In the genomic region with DNA sequence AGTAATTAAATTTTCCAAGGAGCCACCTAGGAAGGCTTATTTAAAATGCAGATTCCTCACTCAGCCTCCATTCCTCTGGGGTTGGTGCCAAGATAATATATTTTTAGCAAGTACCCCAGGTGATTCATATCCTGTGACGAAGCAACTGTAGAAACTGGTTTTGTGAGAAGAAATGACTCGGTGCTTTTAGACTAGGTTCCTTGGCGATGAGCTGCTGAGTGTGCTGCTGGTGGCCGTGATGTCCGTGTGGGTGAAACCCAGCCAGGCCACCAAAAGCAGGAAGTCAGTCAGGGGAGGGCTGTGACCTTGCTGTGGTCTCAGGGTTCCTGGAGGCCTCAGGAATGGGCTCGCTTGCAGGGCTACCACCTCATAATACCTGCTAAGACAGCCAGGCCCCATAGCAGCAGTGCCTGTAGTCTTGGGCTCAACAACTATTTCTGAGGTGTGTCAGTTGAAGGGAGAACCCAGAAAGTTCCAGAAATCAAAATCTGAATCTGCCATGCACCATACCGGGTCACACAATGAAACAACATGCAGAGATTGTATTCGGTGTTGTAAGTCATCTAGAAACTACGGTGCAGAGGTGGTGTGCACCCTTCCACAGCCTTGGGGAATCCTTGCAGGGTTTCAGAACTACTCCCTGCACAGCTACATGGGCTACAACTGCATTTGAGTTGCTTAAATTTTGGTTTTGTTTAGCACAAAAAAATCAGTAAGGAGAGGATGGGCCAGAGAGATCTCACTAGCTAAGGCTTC, we compare ENCODE assay signal across 14 mouse cellular contexts. TPM values are rescaled to one million over a fixed set of nuclear protein-coding genes. Genes with fewer than 3 reads are reported as not detected.
DNase-seq lines count a peak whose midpoint lies in the region; ATAC-seq and TF ChIP-seq lines count a peak whose summit lies in the region.
"Had no signal": no experiment of that assay in that cellular context is flagged by ENCODE, and none has a peak within 500 bp of the region (broad histone marks: within the 10 kb centered on the region; RNA-seq: fewer than 3 reads in every experiment).

No protein-coding gene starts in this region.

- H3K4me1 ChIP-seq in heart, adult 2 months (ENCODE audit: control insufficient read depth, insufficient read depth, low read length) = peaks cover 2% of the 10 kb centered on the region
- no peaks in the 10 kb centered on the region for H3K4me1 ChIP-seq in liver, embryonic 12.5 days
- no peaks in the 10 kb centered on the region for H3K4me1 ChIP-seq in forebrain, embryonic 16.5 days (replicated peaks; ENCODE audit: control insufficient read depth, insufficient read depth, low read length)
- H3K4me1 ChIP-seq: hindbrain, embryonic 10.5 days; neural tube, embryonic 12.5 days had no signal

- peak overlapping the region; percentile 7 for H3K27ac ChIP-seq in heart, adult 2 months
- H3K27ac ChIP-seq in left cerebral cortex, adult 2 months = peak overlapping the region; percentile 20
- no peak overlapping the region for H3K27ac ChIP-seq in liver, embryonic 12.5 days
- H3K27ac ChIP-seq in forebrain, embryonic 16.5 days (ENCODE audit: low read length) = no peak overlapping the region
- H3K27ac ChIP-seq: hindbrain, embryonic 10.5 days; neural tube, embryonic 12.5 days had no signal

- H3K9ac ChIP-seq in heart, adult 2 months (ENCODE audit: low read depth, low read length) = no peak overlapping the region
- no peak overlapping the region for H3K9ac ChIP-seq in liver, embryonic 12.5 days
- H3K9ac ChIP-seq in forebrain, embryonic 16.5 days (replicated peaks; ENCODE audit: low read depth, low read length) = no peak overlapping the region
- H3K9ac ChIP-seq: forebrain, postnatal 0 days; neural tube, embryonic 12.5 days had no signal

- no peaks in the 10 kb centered on the region for H3K9me3 ChIP-seq in liver, embryonic 12.5 days (replicated peaks)
- H3K9me3 ChIP-seq in forebrain, embryonic 16.5 days (ENCODE audit: control insufficient read depth, low read length) = no peaks in the 10 kb centered on the region
- H3K9me3 ChIP-seq: hindbrain, embryonic 10.5 days; neural tube, embryonic 12.5 days had no signal

- intact Hi-C loops in heart, adult 2 months (cut with DNase I) = no loop called here
- intact Hi-C loops in heart, postnatal 36 days (cut with DNase I) = no loop called here
- intact Hi-C loops in left cerebral cortex, adult 2 months (cut with DNase I) = no loop called here

- ATAC-seq in erythroblast, adult 5-6 weeks (replicated peaks; ENCODE audit: low FRiP score, poor library complexity, severe bottlenecking) = no peak
- ATAC-seq in liver, embryonic 12.5 days = no peak
- no peak for ATAC-seq in forebrain, embryonic 16.5 days
- ATAC-seq: forebrain, postnatal 0 days had no signal

- no peak for TF ChIP-seq CTCF in heart, adult 2 months (IDR thresholded peaks at IDR 0.05)
- no peak for TF ChIP-seq CTCF in left cerebral cortex, adult 2 months (IDR thresholded peaks at IDR 0.05)

- no peak for TF ChIP-seq POLR2A in heart, adult 2 months (IDR thresholded peaks at IDR 0.05; ENCODE audit: insufficient read depth, low read depth, low read length)

- H3K4me3 ChIP-seq in heart, adult 2 months = no peak overlapping the region
- no peak overlapping the region for H3K4me3 ChIP-seq in left cerebral cortex, adult 2 months
- no peak overlapping the region for H3K4me3 ChIP-seq in liver, embryonic 12.5 days
- no peak overlapping the region for H3K4me3 ChIP-seq in forebrain, embryonic 16.5 days (replicated peaks; ENCODE audit: low read length)
- H3K4me3 ChIP-seq: hindbrain, embryonic 10.5 days; neural tube, embryonic 12.5 days had no signal

- WGBS in heart, adult 2 months = 42% methylated on average over 9 of the region's 9 CpGs
- WGBS in liver, embryonic 12.5 days (ENCODE audit: insufficient replicate concordance) = 42% methylated on average over 9 of the region's 9 CpGs
- WGBS in forebrain, embryonic 16.5 days = 86% methylated on average over 9 of the region's 9 CpGs

- H3K4me2 ChIP-seq in liver, embryonic 12.5 days = no peak overlapping the region
- H3K4me2 ChIP-seq in forebrain, embryonic 16.5 days (ENCODE audit: low read length) = no peak overlapping the region
- H3K4me2 ChIP-seq: neural tube, embryonic 12.5 days had no signal

- no peak for DNase-seq in heart, adult 2 months
- DNase-seq in heart, postnatal 36 days = no peak
- DNase-seq in thymus, postnatal 14 days = peak; percentile 8
- DNase-seq in thymus, postnatal 25 days = no peak
- DNase-seq in left cerebral cortex, adult 2 months (ENCODE audit: extremely low spot score in 1 of 2, low spot score in 2 of 2) = peak; percentile 25 to 32
- DNase-seq: cerebellum, postnatal 10 days; forebrain, postnatal 0 days; liver had no signal

- H3K27me3 ChIP-seq in heart, adult 2 months (ENCODE audit: control insufficient read depth, insufficient read depth, low read length) = no peaks in the 10 kb centered on the region
- no peaks in the 10 kb centered on the region for H3K27me3 ChIP-seq in liver, embryonic 12.5 days (replicated peaks)
- H3K27me3 ChIP-seq in forebrain, embryonic 16.5 days (replicated peaks; ENCODE audit: control insufficient read depth, insufficient read depth, low read length) = no peaks in the 10 kb centered on the region
- H3K27me3 ChIP-seq: neural tube, embryonic 12.5 days had no signal

- H3K79me2 ChIP-seq in heart, adult 2 months (replicated peaks; ENCODE audit: control insufficient read depth, insufficient read depth, low read length) = no peaks in the 10 kb centered on the region

- no peak for TF ChIP-seq EP300 in heart, adult 2 months (IDR thresholded peaks at IDR 0.05; ENCODE audit: insufficient read depth, low read depth, low read length)

- no peaks in the 10 kb centered on the region for H3K36me3 ChIP-seq in heart, adult 2 months (ENCODE audit: control insufficient read depth, insufficient read depth, low read length)
- no peaks in the 10 kb centered on the region for H3K36me3 ChIP-seq in liver, embryonic 12.5 days
- no peaks in the 10 kb centered on the region for H3K36me3 ChIP-seq in forebrain, embryonic 16.5 days (ENCODE audit: control insufficient read depth, insufficient read depth)
- H3K36me3 ChIP-seq: hindbrain, embryonic 10.5 days; neural tube, embryonic 12.5 days had no signal

RNA-seq across cellular contexts. Expression of a gene that starts 27.1 kb away (rescaled TPM):
- 10 to 100 TPM; 33.6 to 34.1 TPM for total RNA-seq in heart, adult 2 months (2021)
- polyA plus RNA-seq in heart, adult 2 months (2012; rRNA removed) = 49.9 and 75.4 TPM in 2 replicates
- 10 to 100 TPM; 42.0 to 49.2 TPM for total RNA-seq in heart, postnatal 36 days (2021)
- total RNA-seq in left cerebral cortex, adult 2 months (2021) = 10 to 100 TPM; 12.9 to 13.2 TPM
- not detected in 2 replicates for total RNA-seq in erythroblast, adult 5-6 weeks (2015; ENCODE audit: low replicate concordance)
- total RNA-seq in erythroblast, adult 5-6 weeks (2017; ENCODE audit: low replicate concordance) = not detected in 2 replicates
- 5.4 and 5.7 TPM in 2 replicates for polyA plus RNA-seq in liver, embryonic 12.5 days (2016; fragmentation: Nextera tagmentation; extraction: Ambion mirVana)
- polyA plus RNA-seq in forebrain, embryonic 16.5 days (2015; fragmentation: Nextera tagmentation; extraction: Ambion mirVana) = 8.3 and 10.7 TPM in 2 replicates
- total RNA-seq: megakaryocyte-erythroid progenitor cell, adult 5-6 weeks had no signal

Comparison
In these comparisons a context has a peak if more than half of its experiments do, and no peak if none do; other contexts are left out.
1. DNase-seq: peak in thymus, postnatal 14 days (single experiment) and left cerebral cortex, adult 2 months (2 of 2); none in heart, adult 2 months (0 of 2), heart, postnatal 36 days (0 of 2) and thymus, postnatal 25 days (single experiment).
2. H3K27ac ChIP-seq: peak in heart, adult 2 months (single experiment) and left cerebral cortex, adult 2 months (single experiment); none in liver, embryonic 12.5 days (single experiment) and forebrain, embryonic 16.5 days (single experiment).
3. RNA of a gene that starts 27.1 kb away (total RNA-seq): 42.0 to 49.2 TPM in heart, postnatal 36 days, 33.6 to 34.1 TPM in heart, adult 2 months and 12.9 to 13.2 TPM in left cerebral cortex, adult 2 months; not detected in erythroblast, adult 5-6 weeks; every median in the first group is over 10 times any median in the second.